Mouse (Mus musculus): ENCODE measurements around the gene Soat2. TPM values are rescaled to one million over a fixed set of nuclear protein-coding genes. Genes with fewer than 3 reads are reported as not detected.

Soat2 gene
- polyA plus RNA-seq, 1 experiment from 2014 or later, result 2.3 TPM

DNA sequence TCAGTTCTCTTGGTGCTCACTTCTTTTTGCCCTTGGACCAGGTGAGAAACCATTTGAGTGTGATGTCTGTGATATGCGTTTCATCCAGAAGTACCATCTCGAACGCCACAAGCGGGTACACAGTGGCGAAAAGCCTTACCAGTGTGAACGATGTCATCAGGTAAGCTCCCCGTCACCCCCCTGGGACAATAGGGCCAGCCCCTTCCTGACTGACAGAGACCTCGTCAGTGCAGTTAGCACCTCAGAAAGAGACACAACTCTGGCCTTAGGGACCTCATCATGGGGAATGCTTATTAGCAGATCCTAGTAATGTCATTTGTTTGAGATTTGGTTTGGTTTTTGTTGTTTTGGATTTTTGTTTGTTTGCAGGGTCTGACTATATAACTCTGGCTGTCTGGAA, 58.8 kb downstream of the Soat2 start:
- Histone ChIP-seq H3K27me3 (ENCODE audit: control insufficient read depth, insufficient read depth, low read length) (no peaks in the 10 kb centered on the region), H3K9ac (ENCODE audit: low read depth, low read length) (no peak overlapping the region), H3K4me2 (no peak overlapping the region), H3K9me3 (replicated peaks; ENCODE audit: control insufficient read depth, low read length) (no peaks in the 10 kb centered on the region), H3K27ac (ENCODE audit: low read depth, low read length) (no peak overlapping the region), H3K4me1 (ENCODE audit: control insufficient read depth, insufficient read depth, low read length) (peaks cover 17% of the 10 kb centered on the region), H3K36me3 (ENCODE audit: control insufficient read depth, insufficient read depth, low read length) (peaks cover 20% of the 10 kb centered on the region), H3K4me3 (ENCODE audit: low read depth, low read length) (no peak overlapping the region)
- WGBS (ENCODE audit: insufficient replicate concordance), result 83% methylated on average over 8 of the region's 8 CpGs
- ATAC-seq (replicated peaks; ENCODE audit: insufficient number of reproducible peaks, low FRiP score, low TSS enrichment), result no peak

DNA sequence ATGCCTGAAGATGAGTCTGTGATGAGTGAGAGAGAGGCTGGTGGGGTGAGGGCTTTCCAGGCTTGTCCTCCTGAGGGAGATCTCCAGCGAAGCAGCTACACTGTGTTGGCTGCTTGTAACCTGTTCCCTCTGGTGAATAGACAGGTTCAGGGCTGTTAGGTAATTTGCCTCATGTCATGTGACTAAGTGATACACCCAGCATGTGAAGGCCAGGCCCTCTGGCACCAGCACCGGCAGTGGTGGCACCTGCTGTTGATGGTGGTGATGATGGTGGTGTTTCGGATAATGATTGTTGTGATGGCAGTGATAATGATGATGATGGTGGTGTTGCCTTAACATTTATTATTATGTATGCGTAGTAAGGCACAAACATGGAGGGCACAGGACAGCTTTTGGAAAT, 60.5 kb downstream of the Soat2 start:
- no peaks in the 10 kb centered on the region for H3K9me3 ChIP-seq (replicated peaks; ENCODE audit: control insufficient read depth, low read length)
- H3K27ac ChIP-seq (ENCODE audit: low read depth, low read length), result no peak overlapping the region
- no peak overlapping the region for H3K4me2 ChIP-seq
- H3K36me3 ChIP-seq (ENCODE audit: control insufficient read depth, insufficient read depth, low read length), result peaks cover 20% of the 10 kb centered on the region
- peaks cover 2% of the 10 kb centered on the region for H3K4me1 ChIP-seq (ENCODE audit: control insufficient read depth, insufficient read depth, low read length)
- H3K9ac ChIP-seq (ENCODE audit: low read depth, low read length), result no peak overlapping the region
- no peak for ATAC-seq (replicated peaks; ENCODE audit: insufficient number of reproducible peaks, low FRiP score, low TSS enrichment)
- 93% methylated on average over 4 of the region's 4 CpGs for WGBS (ENCODE audit: insufficient replicate concordance)
- H3K4me3 ChIP-seq (ENCODE audit: low read depth, low read length), result no peak overlapping the region
- no peaks in the 10 kb centered on the region for H3K27me3 ChIP-seq (ENCODE audit: control insufficient read depth, insufficient read depth, low read length)

DNA sequence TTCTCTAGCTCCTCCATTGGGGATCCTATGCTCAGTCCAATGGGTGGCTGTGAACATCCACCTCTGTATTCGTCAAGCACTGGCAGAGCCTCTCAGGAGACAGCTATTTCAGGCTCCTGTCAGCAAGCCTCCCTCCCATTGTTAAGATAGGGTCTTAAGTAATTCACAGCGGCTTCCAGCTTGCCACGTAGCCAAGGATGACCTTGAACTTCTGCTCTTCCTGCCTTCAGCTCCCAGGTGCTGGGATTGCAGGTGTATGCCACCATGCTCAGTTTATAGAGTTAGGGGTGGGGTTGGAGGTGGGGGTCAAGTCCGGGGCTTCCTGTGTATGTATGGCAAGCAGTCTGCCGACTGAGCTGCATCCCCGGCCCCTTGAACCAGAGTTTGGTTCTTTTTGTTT, 61.6 kb downstream of the Soat2 start:
- Histone ChIP-seq H3K36me3 (ENCODE audit: control insufficient read depth, insufficient read depth, low read length) (peaks cover 23% of the 10 kb centered on the region), H3K4me3 (ENCODE audit: low read depth, low read length) (no peak overlapping the region), H3K9me3 (replicated peaks; ENCODE audit: control insufficient read depth, low read length) (no peaks in the 10 kb centered on the region), H3K4me2 (no peak overlapping the region), H3K27me3 (ENCODE audit: control insufficient read depth, insufficient read depth, low read length) (no peaks in the 10 kb centered on the region), H3K4me1 (ENCODE audit: control insufficient read depth, insufficient read depth, low read length) (no peaks in the 10 kb centered on the region), H3K9ac (ENCODE audit: low read depth, low read length) (no peak overlapping the region), H3K27ac (ENCODE audit: low read depth, low read length) (no peak overlapping the region)
- no peak for ATAC-seq (replicated peaks; ENCODE audit: insufficient number of reproducible peaks, low FRiP score, low TSS enrichment)
- 67% methylated on average over 6 of the region's 6 CpGs for WGBS (ENCODE audit: insufficient replicate concordance)

Other genes starting within 250 kb of the Soat2 start
- gene Krt4, start 225.8 kb upstream of the Soat2 start, polyA plus RNA-seq (2014; fragmentation: Nextera tagmentation; extraction: Ambion mirVana), result 0.07 TPM in 1 of 2 replicates, not detected in the other
- 1.2 and 1.7 TPM in 2 replicates for gene Krt79, start 210.2 kb upstream of the Soat2 start, polyA plus RNA-seq (2014; fragmentation: Nextera tagmentation; extraction: Ambion mirVana)
- not detected in 2 replicates for gene Krt78, start 196.2 kb upstream of the Soat2 start, polyA plus RNA-seq (2014; fragmentation: Nextera tagmentation; extraction: Ambion mirVana)
- 30.4 and 36.8 TPM in 2 replicates for gene Krt8, start 146.0 kb upstream of the Soat2 start, polyA plus RNA-seq (2014; fragmentation: Nextera tagmentation; extraction: Ambion mirVana)
- 39.3 and 41.9 TPM in 2 replicates for gene Krt18, start 122.3 kb upstream of the Soat2 start, polyA plus RNA-seq (2014; fragmentation: Nextera tagmentation; extraction: Ambion mirVana)
- 71.6 and 83.5 TPM in 2 replicates for gene Eif4b, start 76.8 kb upstream of the Soat2 start, polyA plus RNA-seq (2014; fragmentation: Nextera tagmentation; extraction: Ambion mirVana)
- 25.0 and 25.4 TPM in 2 replicates for gene Tns2, start 50.1 kb upstream of the Soat2 start, polyA plus RNA-seq (2014; fragmentation: Nextera tagmentation; extraction: Ambion mirVana)
- 11.1 and 14.6 TPM in 2 replicates for gene Spryd3, start 14.3 kb upstream of the Soat2 start, polyA plus RNA-seq (2014; fragmentation: Nextera tagmentation; extraction: Ambion mirVana)
- 0.70 and 1.1 TPM in 2 replicates for gene Igfbp6, start 6.2 kb upstream of the Soat2 start, polyA plus RNA-seq (2014; fragmentation: Nextera tagmentation; extraction: Ambion mirVana)
- gene Zfp740, start 52.7 kb downstream of the Soat2 start, polyA plus RNA-seq (2014; fragmentation: Nextera tagmentation; extraction: Ambion mirVana), result 25.8 and 31.2 TPM in 2 replicates
- 31.3 and 33.4 TPM in 2 replicates for gene Csad, start 54.2 kb downstream of the Soat2 start, polyA plus RNA-seq (2014; fragmentation: Nextera tagmentation; extraction: Ambion mirVana)
- gene Itgb7, start 81.4 kb downstream of the Soat2 start, polyA plus RNA-seq (2014; fragmentation: Nextera tagmentation; extraction: Ambion mirVana), result 0.94 and 1.2 TPM in 2 replicates
- gene Rarg, start 107.0 kb downstream of the Soat2 start, polyA plus RNA-seq (2014; fragmentation: Nextera tagmentation; extraction: Ambion mirVana), result 11.2 and 13.4 TPM in 2 replicates
- gene Gm9918, start 120.0 kb downstream of the Soat2 start, polyA plus RNA-seq (2014; fragmentation: Nextera tagmentation; extraction: Ambion mirVana), result 0.07 TPM in 1 of 2 replicates, not detected in the other
- gene Mfsd5, start 128.9 kb downstream of the Soat2 start, polyA plus RNA-seq (2014; fragmentation: Nextera tagmentation; extraction: Ambion mirVana), result 44.4 and 45.3 TPM in 2 replicates
- 20.0 and 23.8 TPM in 2 replicates for gene Espl1, start 145.7 kb downstream of the Soat2 start, polyA plus RNA-seq (2014; fragmentation: Nextera tagmentation; extraction: Ambion mirVana)
- gene Pfdn5, start 175.6 kb downstream of the Soat2 start, polyA plus RNA-seq (2014; fragmentation: Nextera tagmentation; extraction: Ambion mirVana), result 307 and 350 TPM in 2 replicates
- 72.7 and 77.8 TPM in 2 replicates for gene Myg1, start 181.2 kb downstream of the Soat2 start, polyA plus RNA-seq (2014; fragmentation: Nextera tagmentation; extraction: Ambion mirVana)
- gene Aaas, start 200.2 kb downstream of the Soat2 start, polyA plus RNA-seq (2014; fragmentation: Nextera tagmentation; extraction: Ambion mirVana), result 62.9 and 64.9 TPM in 2 replicates
- gene Sp7, start 216.7 kb downstream of the Soat2 start, polyA plus RNA-seq (2014; fragmentation: Nextera tagmentation; extraction: Ambion mirVana), result 0.20 and 0.52 TPM in 2 replicates